Mouse (Mus musculus) liver, postnatal 0 days (tissue): ENCODE measurements at regions not wholly inside any gene's neighbourhood (a gene's known extent, or its start where the extent isn't known, plus 50 kb on each side); places are given as distances from the start of the nearest gene placed in this dataset.

ENCODE experiments used
- ATAC-seq: fragments of 200-750 bp; cut with Nextera tagmentation; 2 replicates; pipeline ENCODE4 v1.8.0; 2017; ENCODE audit warnings: mild to moderate bottlenecking, moderate library complexity
- DNase-seq: peaks from one replicate; pipeline ENCODE4 v3.0.0-alpha.2; 2016
- H3K27ac ChIP-seq: fragments of 300-500 bp; sonication (generic); 2 replicates; pipeline ENCODE4 v1.5.1; 2014; ENCODE audit warnings: antibody characterized with exemption, moderate library complexity, mild to moderate bottlenecking, low read depth
- H3K27me3 ChIP-seq: fragments of 300-500 bp; sonication (generic); 2 replicates; pipeline ENCODE4 v1.6.1; 2014; ENCODE audit warnings: low read length, control low read depth, mixed read lengths; ENCODE audit not compliant: insufficient read depth
- H3K36me3 ChIP-seq: fragments of 300-500 bp; sonication (generic); replicated peaks from 2 replicates; pipeline ENCODE4 v1.6.1; 2014; ENCODE audit warnings: mild to moderate bottlenecking, control low read depth, low read length, moderate library complexity, mixed read lengths; ENCODE audit not compliant: insufficient read depth
- H3K4me1 ChIP-seq: fragments of 300-500 bp; sonication (generic); 2 replicates; pipeline ENCODE4 v1.6.1; 2014; ENCODE audit warnings: antibody characterized with exemption, mild to moderate bottlenecking, control low read depth; ENCODE audit not compliant: insufficient read depth
- H3K4me2 ChIP-seq: fragments of 300-500 bp; sonication (generic); 2 replicates; pipeline ENCODE4 v1.6.1; 2014; ENCODE audit warnings: low read depth, mild to moderate bottlenecking, low read length, moderate library complexity, mixed read lengths
- H3K4me3 ChIP-seq: fragments of 300-500 bp; sonication (generic); 2 replicates; pipeline ENCODE4 v1.5.1; 2014; ENCODE audit warnings: low read depth, low read length
- H3K9ac ChIP-seq: fragments of 300-500 bp; sonication (generic); replicated peaks from 2 replicates; pipeline ENCODE4 v1.6.1; 2014; ENCODE audit warnings: mild to moderate bottlenecking, moderate library complexity
- H3K9me3 ChIP-seq: fragments of 300-500 bp; sonication (generic); 2 replicates; pipeline ENCODE4 v1.6.1; 2016; ENCODE audit warnings: mild to moderate bottlenecking, control low read depth, low read length, mixed read lengths
- CTCF ChIP-seq: sonication (generic); IDR thresholded peaks from 2 replicates; pipeline ENCODE4 v1.5.1; 2016; ENCODE audit warnings: antibody characterized with exemption, low read depth
- EP300 ChIP-seq: IDR thresholded peaks from 2 replicates; pipeline ENCODE4 v1.6.1; 2016; ENCODE audit warnings: antibody characterized with exemption, low read depth, mild to moderate bottlenecking
- WGBS: fragments of 180-500 bp; shearing (Covaris S2); extraction: QIAGEN DNeasy Blood & Tissue Kit; methylation state at CpG from one replicate; pipeline ENCODE4 v1.1.7; 2014; ENCODE audit not compliant: insufficient replicate concordance; 5-methylcytosine and 5-hydroxymethylcytosine counted together

GRCm38 (mm10) chr6:50806376-50807077 is 152.3 kb upstream of the Npvf start:
- Histone ChIP-seq H3K36me3 (no peaks in the 10 kb centered on the region), H3K9ac (no peak overlapping the region), H3K4me2 (no peak overlapping the region), H3K27me3 (0 out of 2 replicates have a peak, but pooled peaks cover 6% of the 10 kb centered on the region), H3K4me1 (no peaks in the 10 kb centered on the region), H3K27ac (no peak overlapping the region), H3K9me3 (no peaks in the 10 kb centered on the region), H3K4me3 (no peak overlapping the region)
- ATAC-seq (peak; percentile 36; the same call in 1 of the 2 replicates), DNase-seq (peak; percentile 59)
- TF ChIP-seq EP300 (no peak), CTCF (peak; percentile 58)
- 18% methylated on average over 7 of the region's 7 CpGs for WGBS

GRCm38 (mm10) chr6:50807187-50808012 is 153.2 kb upstream of the Npvf start:
- H3K36me3 ChIP-seq: no peaks in the 10 kb centered on the region
- DNase-seq (no peak), ATAC-seq (no peak)
- H3K4me3 ChIP-seq: no peak overlapping the region
- TF ChIP-seq EP300 (no peak), CTCF (no peak)
- no peaks in the 10 kb centered on the region for H3K4me1 ChIP-seq
- no peaks in the 10 kb centered on the region for H3K9me3 ChIP-seq
- WGBS: 56% methylated on average over 19 of the region's 19 CpGs
- H3K27me3 ChIP-seq: 0 out of 2 replicates have a peak, but pooled peaks cover 6% of the 10 kb centered on the region
- H3K9ac ChIP-seq: no peak overlapping the region
- peak overlapping the region; percentile 33; the same call in 1 of the 2 replicates for H3K4me2 ChIP-seq
- no peak overlapping the region for H3K27ac ChIP-seq

- 6% methylated on average over 4 of the region's 4 CpGs for WGBS
- peak overlapping the region; percentile 33; the same call in 1 of the 2 replicates for H3K4me2 ChIP-seq
- peak; percentile 76 for DNase-seq
Measured at GRCm38 (mm10) chr6:50808126-50808525, 153.9 kb upstream of the Npvf start.

GRCm38 (mm10) chr6:50808811-50809668 is 154.8 kb upstream of the Npvf start:
- no peak overlapping the region for H3K4me3 ChIP-seq
- H3K4me1 ChIP-seq: no peaks in the 10 kb centered on the region
- H3K9ac ChIP-seq: no peak overlapping the region
- ATAC-seq (no peak), DNase-seq (no peak)
- no peaks in the 10 kb centered on the region for H3K36me3 ChIP-seq
- H3K27me3 ChIP-seq: 0 out of 2 replicates have a peak, but pooled peaks cover 3% of the 10 kb centered on the region
- no peaks in the 10 kb centered on the region for H3K9me3 ChIP-seq
- no peak for TF ChIP-seq EP300
- TF ChIP-seq CTCF: no peak
- no peak overlapping the region for H3K27ac ChIP-seq
- H3K4me2 ChIP-seq: no peak overlapping the region
- WGBS: 47% methylated on average over 24 of the region's 24 CpGs

More at GRCm38 (mm10) chr6:50808126-50808525, 153.9 kb upstream of the Npvf start:
- no peak for ATAC-seq
- Histone ChIP-seq H3K4me1 (no peaks in the 10 kb centered on the region), H3K27me3 (0 out of 2 replicates have a peak, but pooled peaks cover 5% of the 10 kb centered on the region), H3K27ac (no peak overlapping the region), H3K9me3 (no peaks in the 10 kb centered on the region), H3K4me3 (no peak overlapping the region), H3K9ac (no peak overlapping the region), H3K36me3 (no peaks in the 10 kb centered on the region)
- TF ChIP-seq EP300 (no peak), CTCF (peak; percentile 91)

GRCm38 (mm10) chr6:50809669-50809983 is 155.4 kb upstream of the Npvf start:
- Histone ChIP-seq H3K4me1 (no peaks in the 10 kb centered on the region), H3K4me2 (no peak overlapping the region), H3K36me3 (no peaks in the 10 kb centered on the region), H3K9ac (no peak overlapping the region), H3K4me3 (no peak overlapping the region), H3K27ac (no peak overlapping the region), H3K9me3 (no peaks in the 10 kb centered on the region), H3K27me3 (0 out of 2 replicates have a peak, but pooled peaks cover 3% of the 10 kb centered on the region)
- 37% methylated on average over 4 of the region's 4 CpGs for WGBS
- TF ChIP-seq EP300: no peak
- no peak for TF ChIP-seq CTCF
- no peak for ATAC-seq
- no peak for DNase-seq
